Mouse (Mus musculus) WW6 (cell line): ENCODE data around the gene Hist1h3f.
"Not testable (repeated sequence)": the region's sequence is repeated elsewhere in the genome, so short reads cannot be mapped to it uniquely, and the experiment has no call there.

Source experiments
- DNase-seq: peaks from one replicate; pipeline ENCODE4 v3.0.0-alpha.2; 2013; ENCODE audit warnings: low read depth, low spot score

Hist1h3f gene

DNA sequence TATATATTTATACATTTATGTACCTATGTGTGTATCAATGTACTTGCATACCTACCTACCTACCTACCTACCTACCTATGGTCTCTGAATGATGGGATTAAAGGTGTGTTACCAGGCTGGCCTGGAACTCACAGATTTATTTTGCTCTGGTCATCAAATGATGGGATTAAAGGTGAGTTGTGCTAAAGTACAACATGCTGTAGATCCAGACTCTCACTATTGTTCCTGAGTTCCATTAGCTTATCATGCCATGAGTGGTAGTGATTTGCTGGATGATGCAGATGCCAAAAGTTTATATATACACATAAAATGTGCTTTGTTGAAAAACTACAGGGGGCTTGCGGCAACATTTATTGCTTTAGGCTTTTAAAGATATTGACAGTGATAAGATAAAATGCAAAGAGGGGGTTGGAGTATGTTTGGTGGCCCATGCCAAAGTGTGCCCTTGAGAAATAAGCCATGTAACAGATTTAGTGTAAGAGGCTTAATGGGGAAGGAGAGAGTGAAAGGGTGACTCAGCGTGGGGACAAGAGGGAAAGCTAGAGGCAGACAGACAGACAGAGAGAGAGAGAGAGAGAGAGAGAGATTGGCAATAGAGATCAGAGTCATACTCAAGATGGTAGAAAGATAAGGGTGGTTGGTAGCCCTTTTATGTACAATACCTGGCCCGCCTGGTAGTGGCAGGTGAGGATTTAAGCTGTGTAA is 6.7 kb upstream of the Hist1h3f start:
- no peak for DNase-seq

- DNase-seq = no peak
Measured at GRCm38 (mm10) chr13:23538249-23538648, 5.6 kb upstream of the Hist1h3f start.

GRCm38 (mm10) chr13:23539821-23540220 is 4.0 kb upstream of the Hist1h3f start:
- not testable (repeated sequence) for DNase-seq

- no peak for DNase-seq
Measured at GRCm38 (mm10) chr13:23541497-23541896, 2.4 kb upstream of the Hist1h3f start.

DNA sequence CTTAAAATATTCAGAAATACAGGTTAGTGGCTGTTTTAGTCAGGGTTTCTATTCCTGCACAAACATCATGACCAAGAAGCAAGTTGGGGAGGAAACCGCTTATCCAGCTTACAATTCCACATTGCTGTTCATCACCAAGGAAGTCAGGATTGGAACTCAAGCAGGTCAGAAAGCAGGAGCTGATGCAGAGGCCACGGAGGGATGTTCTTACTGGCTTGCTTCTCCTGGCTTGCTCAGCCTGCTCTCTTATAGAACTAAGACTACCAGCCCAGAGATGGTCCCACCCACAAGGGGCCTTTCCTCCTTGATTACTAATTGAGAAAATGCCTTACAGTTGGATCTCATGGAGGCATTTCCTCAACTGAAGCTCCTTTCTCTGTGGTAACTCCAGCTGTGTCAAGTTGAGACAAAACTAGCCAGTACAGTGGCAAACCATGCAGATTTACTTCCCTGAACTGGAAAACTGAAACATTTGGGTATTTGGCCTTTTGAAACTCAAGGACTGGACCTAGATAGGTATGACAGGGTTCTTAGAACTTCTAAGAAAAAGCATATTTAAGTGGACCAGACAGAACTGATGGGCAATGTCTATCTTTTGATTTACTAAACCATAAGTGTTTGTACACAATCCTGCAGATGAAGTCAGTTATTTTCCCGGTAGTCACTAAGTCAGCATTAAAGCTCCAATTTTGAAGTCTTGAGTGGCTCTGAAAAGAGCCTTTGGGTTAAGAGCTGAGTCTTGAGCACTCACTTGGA is 1.4 kb upstream of the Hist1h3f start:
- not testable (repeated sequence) for DNase-seq

DNA sequence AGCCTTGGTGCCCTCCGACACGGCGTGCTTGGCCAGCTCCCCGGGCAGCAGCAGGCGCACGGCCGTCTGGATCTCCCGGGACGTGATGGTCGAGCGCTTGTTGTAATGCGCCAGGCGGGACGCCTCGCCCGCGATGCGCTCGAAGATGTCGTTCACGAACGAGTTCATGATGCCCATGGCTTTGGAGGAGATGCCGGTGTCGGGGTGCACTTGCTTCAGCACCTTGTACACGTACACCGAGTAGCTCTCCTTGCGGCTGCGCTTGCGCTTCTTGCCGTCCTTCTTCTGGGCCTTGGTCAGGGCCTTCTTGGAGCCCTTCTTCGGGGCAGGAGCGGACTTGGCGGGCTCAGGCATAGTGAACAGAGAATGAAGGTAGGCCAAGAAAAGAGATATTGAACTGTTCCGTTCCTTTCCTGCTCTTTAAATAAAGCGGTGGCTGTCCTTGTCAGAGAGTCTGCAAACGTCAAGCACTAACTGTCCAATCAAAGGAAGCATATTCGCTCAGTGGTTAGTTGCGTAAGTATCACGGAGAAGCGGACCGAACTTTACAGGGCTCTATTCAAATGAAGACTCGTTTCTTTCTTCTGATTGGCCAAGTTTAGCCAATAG is 749 bp upstream of the Hist1h3f start, which contains the start of gene Hist1h2bh:
TSS of gene Hist1h2bh (minus strand) at position 394 of the 609 bp plus-strand sequence.
- DNase-seq = not testable (repeated sequence)

DNA sequence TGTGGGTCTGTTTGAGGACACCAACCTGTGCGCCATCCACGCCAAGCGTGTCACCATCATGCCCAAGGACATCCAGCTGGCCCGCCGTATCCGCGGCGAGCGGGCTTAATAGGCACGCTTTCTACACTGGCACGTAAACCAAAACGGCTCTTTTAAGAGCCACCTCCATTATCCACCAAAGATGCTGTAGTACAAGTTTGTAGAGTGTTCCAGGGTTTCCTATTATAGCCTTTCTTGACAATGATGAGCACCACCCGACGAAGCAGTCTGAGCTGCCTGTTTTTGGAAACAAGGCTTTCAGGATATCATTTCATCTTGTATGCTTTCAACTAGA is 902 bp downstream of the Hist1h3f start:
- DNase-seq = not testable (repeated sequence)

- no peak for DNase-seq
Measured at GRCm38 (mm10) chr13:23546694-23547093, 2.8 kb downstream of the Hist1h3f start.

DNA sequence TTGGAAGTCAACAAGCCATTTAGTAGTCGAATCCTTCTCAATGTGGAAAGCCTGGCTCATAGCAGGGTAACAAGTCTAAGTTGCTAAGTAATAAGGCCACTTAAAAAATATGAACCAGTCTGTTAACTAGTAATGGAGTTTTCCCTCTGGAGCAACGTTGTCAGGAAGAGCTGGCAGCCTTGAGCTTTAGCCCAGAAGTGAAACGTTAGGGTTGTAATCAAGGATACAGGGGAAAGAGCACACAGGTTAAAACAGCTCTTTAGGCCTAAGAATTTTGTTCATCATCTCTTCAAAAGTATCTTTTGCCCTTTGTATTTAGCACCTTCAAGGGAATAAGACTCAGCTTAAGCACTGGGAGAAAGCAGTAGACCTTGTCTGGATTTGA is 6.9 kb downstream of the Hist1h3f start:
- no peak for DNase-seq

DNA sequence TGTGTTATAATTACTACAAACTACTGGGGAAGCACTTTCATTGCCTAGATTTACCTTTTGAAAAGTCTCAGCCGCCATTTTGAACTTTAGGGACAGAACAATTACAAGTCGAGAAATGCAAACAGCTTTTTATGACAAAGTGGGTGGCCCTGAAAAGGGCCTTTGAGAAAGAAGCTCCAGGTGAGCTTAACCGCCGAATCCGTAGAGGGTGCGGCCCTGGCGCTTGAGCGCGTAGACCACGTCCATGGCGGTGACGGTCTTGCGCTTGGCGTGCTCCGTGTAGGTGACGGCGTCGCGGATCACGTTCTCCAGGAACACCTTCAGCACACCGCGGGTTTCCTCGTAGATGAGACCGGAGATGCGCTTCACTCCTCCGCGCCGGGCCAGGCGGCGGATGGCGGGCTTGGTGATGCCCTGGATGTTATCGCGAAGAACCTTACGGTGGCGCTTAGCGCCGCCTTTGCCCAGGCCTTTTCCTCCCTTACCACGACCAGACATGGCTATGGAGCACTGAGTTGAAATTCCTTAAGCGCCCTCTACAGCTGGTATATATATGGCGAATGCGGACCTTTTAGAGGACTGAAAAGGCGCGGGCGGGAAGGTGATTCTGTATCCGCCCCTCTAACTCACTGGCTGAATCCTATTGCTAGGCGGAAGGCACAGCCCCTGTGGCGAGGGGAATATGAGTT is 7.4 kb downstream of the Hist1h3f start, which contains the start of gene Hist1h4f:
TSS of gene Hist1h4f (minus strand) at position 503 of the 689 bp plus-strand sequence.
- not testable (repeated sequence) for DNase-seq

- DNase-seq = no peak
Measured at GRCm38 (mm10) chr13:23551931-23552914, 8.4 kb downstream of the Hist1h3f start.

- DNase-seq = no peak
Measured at GRCm38 (mm10) chr13:23552962-23553361, 9.1 kb downstream of the Hist1h3f start, which contains the start of gene Hist1h1d. Hist1h1d (plus strand) TSS chr13:23553262.

- no peak for DNase-seq
Measured at GRCm38 (mm10) chr13:23554393-23554792, 10.5 kb downstream of the Hist1h3f start.

DNA sequence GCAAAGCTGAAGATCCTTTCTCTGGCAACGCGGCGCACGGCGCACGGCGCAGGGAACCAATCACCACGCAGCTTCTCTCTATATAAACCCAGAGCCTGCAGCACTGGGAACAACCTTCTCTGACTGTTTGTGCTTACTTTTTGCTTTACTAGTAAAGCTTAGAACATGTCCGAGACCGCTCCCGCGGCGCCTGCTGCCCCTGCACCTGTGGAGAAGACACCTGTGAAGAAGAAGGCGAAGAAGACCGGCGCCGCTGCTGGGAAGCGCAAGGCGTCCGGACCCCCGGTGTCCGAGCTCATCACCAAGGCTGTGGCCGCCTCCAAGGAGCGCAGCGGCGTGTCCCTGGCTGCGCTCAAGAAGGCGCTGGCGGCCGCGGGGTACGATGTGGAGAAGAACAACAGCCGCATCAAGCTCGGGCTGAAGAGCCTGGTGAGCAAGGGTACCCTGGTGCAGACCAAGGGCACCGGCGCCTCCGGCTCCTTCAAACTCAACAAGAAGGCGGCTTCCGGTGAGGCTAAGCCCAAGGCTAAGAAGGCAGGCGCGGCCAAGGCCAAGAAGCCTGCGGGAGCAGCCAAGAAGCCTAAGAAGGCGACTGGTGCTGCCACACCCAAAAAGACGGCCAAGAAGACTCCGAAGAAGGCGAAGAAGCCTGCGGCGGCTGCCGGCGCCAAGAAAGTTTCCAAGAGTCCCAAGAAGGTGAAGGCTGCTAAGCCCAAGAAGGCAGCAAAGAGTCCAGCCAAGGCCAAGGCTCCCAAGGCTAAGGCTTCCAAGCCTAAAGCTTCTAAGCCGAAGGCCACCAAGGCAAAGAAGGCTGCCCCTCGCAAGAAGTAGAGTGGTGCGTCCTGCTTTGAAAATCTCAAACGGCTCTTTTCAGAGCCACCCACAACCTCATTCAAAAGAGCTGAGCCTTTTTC is 11.3 kb downstream of the Hist1h3f start:
- DNase-seq = no peak

DNA sequence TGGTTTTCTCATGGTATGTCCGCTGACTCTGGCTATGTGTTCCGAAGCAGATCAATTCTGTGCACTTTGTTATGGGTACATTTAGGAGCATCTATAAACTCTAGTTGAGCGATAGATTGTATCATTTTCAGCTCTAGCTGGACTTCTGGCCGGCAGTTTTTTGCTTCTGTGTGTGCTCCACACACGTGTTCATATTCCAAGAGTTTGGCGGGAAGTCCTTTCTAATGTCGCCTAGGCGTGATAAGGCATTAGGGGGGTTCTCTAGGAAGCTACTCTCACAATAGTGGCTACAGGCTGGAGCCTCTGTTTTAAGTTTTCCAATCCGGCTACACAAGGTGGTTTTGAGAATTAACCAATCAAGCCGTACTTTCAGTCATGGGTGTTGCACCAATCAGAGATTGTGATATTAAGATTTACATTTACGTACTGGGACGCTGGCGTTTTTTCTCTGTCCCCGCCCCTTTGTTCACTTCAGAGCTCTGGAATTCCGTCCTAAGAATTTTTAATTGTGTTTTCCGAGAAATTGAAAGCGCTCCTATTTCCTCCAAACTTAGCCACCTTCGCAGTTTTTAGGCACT is 12.1 kb downstream of the Hist1h3f start:
- no peak for DNase-seq

DNA sequence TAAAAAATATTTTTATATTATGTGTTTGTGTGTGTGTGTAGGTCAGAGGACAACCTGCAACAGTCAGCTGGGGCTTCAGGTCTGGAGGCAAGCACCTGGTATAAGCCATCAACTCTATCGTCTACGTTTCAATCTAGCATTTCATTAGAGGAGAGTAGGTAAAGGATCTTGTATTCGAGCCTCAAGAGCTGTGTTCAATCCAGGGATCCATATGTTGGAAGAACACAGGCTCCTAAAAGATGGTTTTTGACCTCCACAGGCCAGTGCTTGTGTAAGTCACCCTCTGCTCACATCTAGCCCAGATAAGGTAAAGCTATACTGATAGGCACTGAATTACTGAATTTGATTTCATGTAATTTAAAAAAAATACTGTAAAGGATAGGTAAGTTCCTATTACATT is 13.1 kb downstream of the Hist1h3f start:
- no peak for DNase-seq

DNA sequence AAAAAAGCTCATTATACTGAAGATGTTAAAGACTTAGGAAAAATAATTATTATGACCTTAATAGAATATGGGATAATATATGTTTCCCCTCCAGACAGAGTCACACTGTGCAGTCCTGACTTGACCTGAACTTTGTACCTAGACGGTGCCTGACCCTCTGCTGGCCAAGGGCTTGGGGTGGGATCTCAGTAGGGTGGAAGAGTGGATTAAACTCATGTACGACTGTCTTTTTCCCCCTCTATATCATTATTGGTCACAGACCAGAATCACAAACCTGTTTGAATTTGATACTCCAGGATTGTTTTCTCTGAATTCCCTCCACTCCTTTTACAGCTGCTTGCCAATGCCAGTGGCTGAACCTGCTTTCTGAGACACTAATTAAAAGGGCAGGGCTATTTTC is 16.8 kb downstream of the Hist1h3f start:
- not testable (repeated sequence) for DNase-seq

- not testable (repeated sequence) for DNase-seq
Measured at GRCm38 (mm10) chr13:23561531-23561882, 17.7 kb downstream of the Hist1h3f start.
